Mouse (Mus musculus) right cerebral cortex, postnatal 10 days (tissue): ENCODE results near the gene Pola1.
A peak's percentile ranks its signal among the peaks of the same experiment; 100 is the strongest.
"Not testable (repeated sequence)": the region's sequence is repeated elsewhere in the genome, so short reads cannot be mapped to it uniquely, and the experiment has no call there.

Source experiments
- DNase-seq, 2 experiments: peaks; one replicate each; pipeline ENCODE4 v3.0.0; 2021; ENCODE audit warnings: low spot score in 2 of 2

Gene Pola1

GRCm38 (mm10) chrX:93429738-93430260, 202.2 kb downstream of the Pola1 start:
- peak in 1 of 2 experiments; percentile 14 for DNase-seq

GRCm38 (mm10) chrX:93428956-93429737, 202.8 kb downstream of the Pola1 start:
- no peak for DNase-seq

GRCm38 (mm10) chrX:93400871-93401270, 231.1 kb downstream of the Pola1 start:
- DNase-seq = not testable (repeated sequence)

- no peak for DNase-seq
Measured at GRCm38 (mm10) chrX:93397089-93397488, 234.9 kb downstream of the Pola1 start.

- no peak for DNase-seq
Measured at GRCm38 (mm10) chrX:93377285-93377972, 254.5 kb downstream of the Pola1 start.

- no peak for DNase-seq
Measured at GRCm38 (mm10) chrX:93373503-93373902, 258.5 kb downstream of the Pola1 start.

- no peak for DNase-seq
Measured at GRCm38 (mm10) chrX:93369708-93370107, 262.2 kb downstream of the Pola1 start.

- no peak for DNase-seq
Measured at GRCm38 (mm10) chrX:93368211-93368610, 263.7 kb downstream of the Pola1 start.

GRCm38 (mm10) chrX:93321336-93321735, 310.6 kb downstream of the Pola1 start:
- DNase-seq = no peak

- DNase-seq = no peak
Measured at GRCm38 (mm10) chrX:93319979-93320378, 312.0 kb downstream of the Pola1 start.

GRCm38 (mm10) chrX:93317577-93317976, 314.4 kb downstream of the Pola1 start:
- DNase-seq = no peak

GRCm38 (mm10) chrX:93305780-93306179, 326.2 kb downstream of the Pola1 start:
- no peak for DNase-seq

GRCm38 (mm10) chrX:93301798-93302197, 330.2 kb downstream of the Pola1 start:
- no peak for DNase-seq

GRCm38 (mm10) chrX:93300183-93300815, 331.7 kb downstream of the Pola1 start:
- DNase-seq = no peak

GRCm38 (mm10) chrX:93299771-93300170, 332.2 kb downstream of the Pola1 start:
- DNase-seq = no peak

GRCm38 (mm10) chrX:93299046-93299626, 332.8 kb downstream of the Pola1 start:
- peak in 1 of 2 experiments; percentile 43 for DNase-seq

- DNase-seq = no peak
Measured at GRCm38 (mm10) chrX:93297001-93297441, 334.9 kb downstream of the Pola1 start.

GRCm38 (mm10) chrX:93295819-93296218, 336.1 kb downstream of the Pola1 start:
- no peak for DNase-seq

- no peak for DNase-seq
Measured at GRCm38 (mm10) chrX:93294736-93295490, 337.0 kb downstream of the Pola1 start.

GRCm38 (mm10) chrX:93292031-93292430, 339.9 kb downstream of the Pola1 start:
- no peak for DNase-seq

- peak; percentile 49 to 53 for DNase-seq
Measured at GRCm38 (mm10) chrX:93289851-93290380, 342.0 kb downstream of the Pola1 start.
